Mouse (Mus musculus) ES-E14 (cell line): Measurements from ENCODE around the gene Eif1b. TPM values are rescaled to one million over a fixed set of nuclear protein-coding genes. Genes with fewer than 3 reads are reported as not detected.

ENCODE experiments used
- DNase-seq: peaks from one replicate; pipeline ENCODE4 v3.0.0-alpha.2; 2013; ENCODE audit warnings: low read depth, low spot score
- H3K27ac ChIP-seq: 2 replicates; pipeline ENCODE4 v1.5.1; 2012; ENCODE audit warnings: low read depth, mild to moderate bottlenecking, low read length, moderate library complexity, mixed read lengths; ENCODE audit not compliant: poor library complexity, insufficient read depth, severe bottlenecking
- H3K36me3 ChIP-seq: 2 replicates; pipeline ENCODE4 v1.6.1; 2012; ENCODE audit warnings: mild to moderate bottlenecking, low read length, moderate library complexity, mixed read lengths; ENCODE audit not compliant: control insufficient read depth, poor library complexity, insufficient read depth, severe bottlenecking
- H3K4me1 ChIP-seq, 2 experiments: fragments of 150-350 bp in 1 of 2; sonication (generic) in 1 of 2; 2 replicates each; pipeline ENCODE4 v1.6.1; 2012; ENCODE audit warnings: low read length in 2 of 2, mild to moderate bottlenecking in 1 of 2, mixed read lengths in 1 of 2; ENCODE audit not compliant: control insufficient read depth in 2 of 2, insufficient read depth in 2 of 2, poor library complexity in 1 of 2
- H3K4me3 ChIP-seq, 2 experiments: fragments of 150-350 bp in 1 of 2; sonication (generic) in 1 of 2; 2 replicates each; pipeline ENCODE4 v1.5.1; 2012; ENCODE audit warnings: low read length in 2 of 2, low read depth in 1 of 2, mild to moderate bottlenecking in 1 of 2, mixed read lengths in 1 of 2; ENCODE audit not compliant: insufficient read depth in 1 of 2, poor library complexity in 1 of 2, severe bottlenecking in 1 of 2
- H3K9ac ChIP-seq: 2 replicates; pipeline ENCODE4 v1.6.1; 2012; ENCODE audit warnings: low read depth, mild to moderate bottlenecking, low read length, mixed read lengths; ENCODE audit not compliant: poor library complexity, insufficient read depth, severe bottlenecking
- H3K9me3 ChIP-seq: fragments of 150-350 bp; sonication (generic); 2 replicates; pipeline ENCODE4 v1.6.1; 2012; ENCODE audit warnings: low read depth, mild to moderate bottlenecking, low read length; ENCODE audit not compliant: control insufficient read depth, insufficient read depth
- CHD2 ChIP-seq: IDR thresholded peaks from 2 replicates; pipeline ENCODE4 v1.6.1; 2014; ENCODE audit warnings: mild to moderate bottlenecking, low read depth, low read length, inconsistent platforms
- HCFC1 ChIP-seq: IDR thresholded peaks from 2 replicates; pipeline ENCODE4 v1.6.1; 2012; ENCODE audit warnings: low read length, inconsistent platforms, borderline replicate concordance; ENCODE audit not compliant: insufficient read depth
- MAFK ChIP-seq: IDR thresholded peaks from 2 replicates; pipeline ENCODE4 v1.6.1; 2014; ENCODE audit warnings: mild to moderate bottlenecking, low read depth, low read length, inconsistent platforms; ENCODE audit not compliant: insufficient read depth
- ZC3H11A ChIP-seq: IDR thresholded peaks from 2 replicates; pipeline ENCODE4 v1.6.1; 2012; ENCODE audit warnings: low read depth, mild to moderate bottlenecking, inconsistent platforms, low read length, borderline replicate concordance
- ZNF384 ChIP-seq: IDR thresholded peaks from 2 replicates; pipeline ENCODE4 v1.6.1; 2012; ENCODE audit warnings: low read depth, low read length, inconsistent platforms
- in situ Hi-C, 2 experiments: fragments of 600-800 bp; cut with MboI; formaldehyde crosslinking; loops; one replicate each; pipeline ENCODE4 v1.15.1; 2025; ENCODE audit warnings: low sequenced_read_pairs in 2 of 2, inconsistent platforms in 1 of 2; ENCODE audit not compliant: unreplicated experiment in 2 of 2
- total RNA-seq: library from RNA; depleted of rRNA; stranded (reverse); fragments of 300-350 nt; gene quantifications from 2 replicates; pipeline ENCODE4 v1.2.3, GENCODE M21; 2012

Eif1b gene
- total RNA-seq, 1 experiment, result 24.3 TPM

- DNase-seq, result no peak
- no peak overlapping the region for H3K9ac ChIP-seq
- H3K9me3 ChIP-seq, result no peaks in the 10 kb centered on the region
- no peaks in the 10 kb centered on the region for H3K36me3 ChIP-seq
- H3K4me1 ChIP-seq, result no peaks in the 10 kb centered on the region
- H3K27ac ChIP-seq, result no peak overlapping the region
- in situ Hi-C loops, result no loop called here
- TF ChIP-seq MAFK (no peak), ZNF384 (no peak), CHD2 (no peak), ZC3H11A (no peak), HCFC1 (no peak)
- no peak overlapping the region for H3K4me3 ChIP-seq
These were observed 19.7 kb downstream of the Eif1b start for GRCm38 (mm10) chr9:120511781-120512180.

- Histone ChIP-seq H3K9me3 (no peaks in the 10 kb centered on the region), H3K27ac (no peak overlapping the region), H3K36me3 (no peaks in the 10 kb centered on the region), H3K9ac (no peak overlapping the region), H3K4me1 (no peaks in the 10 kb centered on the region), H3K4me3 (no peak overlapping the region)
- in situ Hi-C loops, result no loop called here
- DNase-seq, result no peak
- TF ChIP-seq ZC3H11A, result no peak
- TF ChIP-seq CHD2, result no peak
- TF ChIP-seq ZNF384, result no peak
- no peak for TF ChIP-seq HCFC1
- no peak for TF ChIP-seq MAFK
These were observed 24.7 kb downstream of the Eif1b start for GRCm38 (mm10) chr9:120516720-120517119.

- no peaks in the 10 kb centered on the region for H3K4me1 ChIP-seq
- no peaks in the 10 kb centered on the region for H3K9me3 ChIP-seq
- H3K36me3 ChIP-seq, result no peaks in the 10 kb centered on the region
- DNase-seq, result no peak
- in situ Hi-C loops, result no loop called here
- H3K27ac ChIP-seq, result no peak overlapping the region
- no peak for TF ChIP-seq ZC3H11A
- no peak for TF ChIP-seq HCFC1
- H3K9ac ChIP-seq, result no peak overlapping the region
- no peak overlapping the region for H3K4me3 ChIP-seq
These were observed 26.9 kb downstream of the Eif1b start for GRCm38 (mm10) chr9:120518946-120519345.

GRCm38 (mm10) chr9:120519469-120520125, 27.6 kb downstream of the Eif1b start:
- Histone ChIP-seq H3K4me3 (no peak overlapping the region), H3K9ac (no peak overlapping the region), H3K9me3 (no peaks in the 10 kb centered on the region), H3K4me1 (no peaks in the 10 kb centered on the region), H3K27ac (no peak overlapping the region), H3K36me3 (no peaks in the 10 kb centered on the region)
- in situ Hi-C loops, result no loop called here
- DNase-seq, result no peak
- TF ChIP-seq ZNF384, result no peak
- no peak for TF ChIP-seq CHD2
- no peak for TF ChIP-seq ZC3H11A
- no peak for TF ChIP-seq HCFC1
- TF ChIP-seq MAFK, result no peak

GRCm38 (mm10) chr9:120521161-120521560, 29.1 kb downstream of the Eif1b start:
- Histone ChIP-seq H3K27ac (no peak overlapping the region), H3K9me3 (no peaks in the 10 kb centered on the region), H3K4me1 (no peaks in the 10 kb centered on the region), H3K4me3 (no peak overlapping the region), H3K9ac (no peak overlapping the region), H3K36me3 (no peaks in the 10 kb centered on the region)
- TF ChIP-seq ZC3H11A (no peak), MAFK (no peak), ZNF384 (no peak), HCFC1 (no peak), CHD2 (no peak)
- in situ Hi-C loops, result no loop called here
- DNase-seq, result no peak
